Mouse (Mus musculus): Measurements from ENCODE around the gene Gcn1l1.

GRCm38 (mm10) chr5:115572679-115573535 lies 7.9 kb downstream of the Gcn1l1 start:
- TF ChIP-seq CTCF (IDR thresholded peaks at IDR 0.05; ENCODE audit: low read depth, low read length) (no peak), POLR2A (IDR thresholded peaks at IDR 0.05; ENCODE audit: extremely low read depth, insufficient read depth, low read length) (no peak)

Measured in liver, adult 2 months (tissue).